Mouse (Mus musculus) WW6 (cell line): ENCODE measurements around the gene Fkbp5.
"Not testable (repeated sequence)": the region's sequence is repeated elsewhere in the genome, so short reads cannot be mapped to it uniquely, and the experiment has no call there.

Experiments used
- DNase-seq: peaks from one replicate; pipeline ENCODE4 v3.0.0-alpha.2; 2013; ENCODE audit warnings: low read depth, low spot score

Fkbp5 gene

GRCm38 (mm10) chr17:28517441-28517955 lies at the start of gene Fkbp5:
TSS of gene Fkbp5 (minus strand) at chr17:28517527.
- no peak for DNase-seq

GRCm38 (mm10) chr17:28565181-28565580 lies 47.9 kb upstream of the Fkbp5 start:
- no peak for DNase-seq

GRCm38 (mm10) chr17:28561613-28562012 lies 44.3 kb upstream of the Fkbp5 start:
- DNase-seq = no peak

- DNase-seq = no peak
Observed at GRCm38 (mm10) chr17:28560598-28560997, 43.3 kb upstream of the Fkbp5 start, which contains the start of gene Clps. TSS of gene Clps (minus strand) at chr17:28560766.

- DNase-seq = no peak
Observed at GRCm38 (mm10) chr17:28557772-28558171, 40.4 kb upstream of the Fkbp5 start.

GRCm38 (mm10) chr17:28556635-28557396 lies 39.5 kb upstream of the Fkbp5 start:
- no peak for DNase-seq

GRCm38 (mm10) chr17:28554021-28554420 lies 36.7 kb upstream of the Fkbp5 start:
- DNase-seq = not testable (repeated sequence)

- peak; percentile 70 for DNase-seq
Observed at GRCm38 (mm10) chr17:28553040-28553793, 35.9 kb upstream of the Fkbp5 start.

GRCm38 (mm10) chr17:28549111-28549510 lies 31.8 kb upstream of the Fkbp5 start, which contains the start of gene Clpsl2:
TSS of gene Clpsl2 (plus strand) at chr17:28549411.
- no peak for DNase-seq

- no peak for DNase-seq
Observed at GRCm38 (mm10) chr17:28548550-28548949, 31.2 kb upstream of the Fkbp5 start.

GRCm38 (mm10) chr17:28546925-28547324 lies 29.6 kb upstream of the Fkbp5 start:
- no peak for DNase-seq

- DNase-seq = no peak
Observed at GRCm38 (mm10) chr17:28537881-28538280, 20.6 kb upstream of the Fkbp5 start.

GRCm38 (mm10) chr17:28533327-28533726 lies 16.0 kb upstream of the Fkbp5 start:
- DNase-seq = no peak

GRCm38 (mm10) chr17:28532557-28532956 lies 15.2 kb upstream of the Fkbp5 start:
- no peak for DNase-seq

GRCm38 (mm10) chr17:28531946-28532345 lies 14.6 kb upstream of the Fkbp5 start:
- no peak for DNase-seq

GRCm38 (mm10) chr17:28530506-28530905 lies 13.2 kb upstream of the Fkbp5 start, which contains the start of gene Armc12:
TSS of gene Armc12 (plus strand) at chr17:28530806.
- DNase-seq = no peak

GRCm38 (mm10) chr17:28529116-28529515 lies 11.8 kb upstream of the Fkbp5 start:
- DNase-seq = no peak

- DNase-seq = no peak
Observed at GRCm38 (mm10) chr17:28528043-28528351, 10.7 kb upstream of the Fkbp5 start.

- no peak for DNase-seq
Observed at GRCm38 (mm10) chr17:28527184-28528042, 10.1 kb upstream of the Fkbp5 start.

GRCm38 (mm10) chr17:28524831-28525430 lies 7.6 kb upstream of the Fkbp5 start:
- no peak for DNase-seq

- DNase-seq = no peak
Observed at GRCm38 (mm10) chr17:28524009-28524695, 6.8 kb upstream of the Fkbp5 start.
